Mouse (Mus musculus) C2C12 (cell line): ENCODE measurements around the gene Nr3c2. TPM values are rescaled to one million over a fixed set of nuclear protein-coding genes. Genes with fewer than 3 reads are reported as not detected.
A peak's percentile ranks its signal among the peaks of the same experiment; 100 is the strongest.

Experiments used
- H3K27me3 ChIP-seq: one replicate; pipeline ENCODE4 v1.6.1; 2011; ENCODE audit not compliant: control insufficient read depth, insufficient read depth, insufficient read length
- H3K36me3 ChIP-seq: one replicate; pipeline ENCODE4 v1.6.1; 2011; ENCODE audit not compliant: control insufficient read depth, insufficient read depth
- H3K4me3 ChIP-seq: one replicate; pipeline ENCODE4 v1.5.1; 2011; ENCODE audit warnings: mild to moderate bottlenecking, control low read depth; ENCODE audit not compliant: poor library complexity, insufficient read depth, severe bottlenecking
- H3K79me2 ChIP-seq: one replicate; pipeline ENCODE4 v1.6.1; 2011; ENCODE audit not compliant: control insufficient read depth, insufficient read depth
- H3K79me3 ChIP-seq: one replicate; pipeline ENCODE4 v1.6.1; 2011; ENCODE audit warnings: low read depth, control low read depth
- H3ac ChIP-seq: one replicate; pipeline ENCODE3; 2011; ENCODE audit warnings: low read depth; ENCODE audit not compliant: control insufficient read depth, insufficient read length
- CEBPB ChIP-seq: IDR thresholded peaks from one replicate; pipeline ENCODE4 v1.6.1; 2011; ENCODE audit warnings: low read depth, mild to moderate bottlenecking, control low read depth, moderate library complexity
- CTCF ChIP-seq: IDR thresholded peaks from one replicate; pipeline ENCODE4 v1.5.1; 2011; ENCODE audit not compliant: control insufficient read depth, insufficient read depth, insufficient read length
- FOSL1 ChIP-seq: IDR thresholded peaks from one replicate; pipeline ENCODE4 v1.8.0; 2011; ENCODE audit warnings: mild to moderate bottlenecking, low read length; ENCODE audit not compliant: poor library complexity, insufficient read depth, severe bottlenecking
- MAX ChIP-seq: IDR thresholded peaks from one replicate; pipeline ENCODE4 v1.6.1; 2011; ENCODE audit warnings: mild to moderate bottlenecking, control low read depth
- MYOD1 ChIP-seq: IDR thresholded peaks from one replicate; pipeline ENCODE4 v1.6.1; 2011; ENCODE audit warnings: low read depth; ENCODE audit not compliant: control insufficient read depth, insufficient read length
- MYOG ChIP-seq: IDR thresholded peaks from one replicate; pipeline ENCODE4 v1.6.1; 2011; ENCODE audit not compliant: control insufficient read depth, insufficient read length; ENCODE audit errors: extremely low read depth
- USF1 ChIP-seq: IDR thresholded peaks from one replicate; pipeline ENCODE4 v1.6.1; 2011; ENCODE audit warnings: low read depth, mild to moderate bottlenecking, control low read depth, moderate library complexity
- polyA plus RNA-seq: library from polyadenylated mRNA; unstranded; fragments of >200 nt; fragmentation: generic; extraction: Trizol; gene quantifications from one replicate; pipeline ENCODE4 v1.2.1, GENCODE M21; 2012; ENCODE audit warnings: missing spikeins

Nr3c2 gene
- polyA plus RNA-seq, 1 experiment, result 0.04 TPM

GRCm38 (mm10) chr8:76898721-76899410, 376 bp upstream of the Nr3c2 start:
- Histone ChIP-seq H3K79me3 (no peaks in the 10 kb centered on the region), H3ac (peak overlapping the region; percentile 34), H3K79me2 (no peaks in the 10 kb centered on the region), H3K27me3 (peaks cover 22% of the 10 kb centered on the region), H3K36me3 (no peaks in the 10 kb centered on the region), H3K4me3 (peak overlapping the region; percentile 29)
- TF ChIP-seq MAX (no peak), MYOG (no peak), CTCF (no peak), CEBPB (no peak), FOSL1 (no peak), MYOD1 (no peak), USF1 (no peak)

- TF ChIP-seq CEBPB, result no peak
- no peak for TF ChIP-seq USF1
- no peak for TF ChIP-seq MYOD1
- no peak for TF ChIP-seq MAX
- TF ChIP-seq MYOG, result no peak
- no peak for TF ChIP-seq CTCF
- no peak for TF ChIP-seq FOSL1
- H3K27me3 ChIP-seq, result peaks cover 22% of the 10 kb centered on the region
Observed at GRCm38 (mm10) chr8:76900155-76901141, 1.2 kb downstream of the Nr3c2 start.

GRCm38 (mm10) chr8:76901430-76902204, 2.4 kb downstream of the Nr3c2 start:
- TF ChIP-seq MYOD1, result no peak
- no peak for TF ChIP-seq CEBPB
- no peak for TF ChIP-seq FOSL1
- TF ChIP-seq USF1, result peak; percentile 88
- TF ChIP-seq MYOG, result no peak
- no peak for TF ChIP-seq CTCF
- TF ChIP-seq MAX, result no peak
- H3K79me3 ChIP-seq, result no peaks in the 10 kb centered on the region
- peaks cover 22% of the 10 kb centered on the region for H3K27me3 ChIP-seq
- no peaks in the 10 kb centered on the region for H3K79me2 ChIP-seq
- H3K36me3 ChIP-seq, result no peaks in the 10 kb centered on the region
- H3ac ChIP-seq, result peak overlapping the region; percentile 74
- peak overlapping the region; percentile 26 for H3K4me3 ChIP-seq

More at GRCm38 (mm10) chr8:76900155-76901141, 1.2 kb downstream of the Nr3c2 start:
- Histone ChIP-seq H3K36me3 (no peaks in the 10 kb centered on the region), H3K79me3 (no peaks in the 10 kb centered on the region), H3ac (peak overlapping the region; percentile 40), H3K79me2 (no peaks in the 10 kb centered on the region), H3K4me3 (no peak overlapping the region)

GRCm38 (mm10) chr8:76902205-76903078, 3.2 kb downstream of the Nr3c2 start:
- no peaks in the 10 kb centered on the region for H3K36me3 ChIP-seq
- H3K4me3 ChIP-seq, result no peak overlapping the region
- H3K27me3 ChIP-seq, result peaks cover 22% of the 10 kb centered on the region
- TF ChIP-seq USF1 (no peak), CTCF (no peak), MYOD1 (no peak), CEBPB (no peak)
- no peaks in the 10 kb centered on the region for H3K79me3 ChIP-seq
- H3K79me2 ChIP-seq, result no peaks in the 10 kb centered on the region
- H3ac ChIP-seq, result peak overlapping the region; percentile 57
